Comparison of ENCODE assay signal across 8 mouse cellular contexts in the genomic region with DNA sequence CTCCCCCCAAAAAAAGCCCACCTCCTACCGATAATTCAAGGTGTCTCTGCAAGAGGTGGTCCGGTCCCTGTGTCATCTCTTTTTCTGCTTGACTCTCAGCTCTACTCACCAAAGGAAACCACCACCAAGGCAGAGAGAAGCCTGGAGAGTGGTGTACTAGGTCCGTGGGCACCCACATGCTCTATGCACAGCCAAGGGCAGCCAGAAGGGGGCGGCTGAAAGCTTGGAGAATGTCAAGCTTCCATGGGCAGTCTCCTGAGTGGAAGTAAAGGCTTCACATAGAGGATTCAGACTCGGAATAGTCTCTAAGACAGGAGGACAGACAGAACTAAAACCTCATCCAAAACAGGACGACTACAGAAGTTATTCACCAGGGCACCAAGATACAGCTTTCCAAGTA. TPM values are rescaled to one million over a fixed set of nuclear protein-coding genes. Genes with fewer than 3 reads are reported as not detected.
DNase-seq lines count a peak whose midpoint lies in the region; ATAC-seq and TF ChIP-seq lines count a peak whose summit lies in the region.

No protein-coding gene starts in this region.

- no peaks in the 10 kb centered on the region for H3K9me3 ChIP-seq in hindbrain, embryonic 11.5 days (ENCODE audit: control insufficient read depth, low read length)
- no peaks in the 10 kb centered on the region for H3K9me3 ChIP-seq in hindbrain, embryonic 12.5 days (replicated peaks)
- H3K9me3 ChIP-seq in forebrain, embryonic 15.5 days = no peaks in the 10 kb centered on the region

- H3K27ac ChIP-seq in hindbrain, embryonic 11.5 days (ENCODE audit: low read depth, low read length) = no peak overlapping the region
- H3K27ac ChIP-seq in hindbrain, embryonic 12.5 days = no peak overlapping the region
- H3K27ac ChIP-seq in forebrain, embryonic 15.5 days (replicated peaks) = no peak overlapping the region

- ATAC-seq in hindbrain, embryonic 11.5 days (ENCODE audit: low FRiP score) = no peak
- no peak for ATAC-seq in hindbrain, embryonic 12.5 days (ENCODE audit: low FRiP score)
- no peak for ATAC-seq in Patski
- no peak for ATAC-seq in forebrain, embryonic 15.5 days (replicated peaks)

- H3K4me3 ChIP-seq in hindbrain, embryonic 11.5 days (ENCODE audit: low read depth, low read length) = no peak overlapping the region
- no peak overlapping the region for H3K4me3 ChIP-seq in hindbrain, embryonic 12.5 days
- H3K4me3 ChIP-seq in forebrain, embryonic 15.5 days = no peak overlapping the region

- in situ Hi-C loops in Patski (cut with MboI; ENCODE audit: low pct_unique_long_range_greater_than_20kb) = no loop called here

- 0 out of 2 replicates have a peak, but pooled peaks cover under 1% of the 10 kb centered on the region for H3K36me3 ChIP-seq in hindbrain, embryonic 11.5 days (ENCODE audit: control insufficient read depth, insufficient read depth, low read length)
- H3K36me3 ChIP-seq in hindbrain, embryonic 12.5 days = peaks cover 29% of the 10 kb centered on the region
- peaks cover 14% of the 10 kb centered on the region for H3K36me3 ChIP-seq in forebrain, embryonic 15.5 days

- CTCF ChIA-PET in Patski (lab: Charles Lee) = interaction anchor here (1.0 to 4.1 kb wide), 5 partner anchors 10 to 79 kb away, joined by 3 to 21 read pairs (median 4); partner anchors contain the start of genes Dpp8 and Hacd3

- POLR2A ChIA-PET in Patski (lab: Charles Lee) = interaction anchor here (0.6 kb wide), 2 partner anchors 17 to 176 kb away, joined by 3 to 10 read pairs; no protein-coding TSS in a partner anchor

- no peak overlapping the region for H3K4me2 ChIP-seq in hindbrain, embryonic 11.5 days (replicated peaks; ENCODE audit: low read depth, low read length)
- no peak overlapping the region for H3K4me2 ChIP-seq in hindbrain, embryonic 12.5 days (replicated peaks)
- H3K4me2 ChIP-seq in forebrain, embryonic 15.5 days (replicated peaks) = no peak overlapping the region

- no peak overlapping the region for H3K9ac ChIP-seq in hindbrain, embryonic 11.5 days (ENCODE audit: low read depth, low read length)
- no peak overlapping the region for H3K9ac ChIP-seq in hindbrain, embryonic 12.5 days
- no peak overlapping the region for H3K9ac ChIP-seq in forebrain, embryonic 15.5 days (replicated peaks)

- peak; percentile 74 for TF ChIP-seq CTCF in Patski (IDR thresholded peaks at IDR 0.05)

- H3K27me3 ChIP-seq in hindbrain, embryonic 11.5 days (ENCODE audit: control insufficient read depth, insufficient read depth, low read length) = no peaks in the 10 kb centered on the region
- H3K27me3 ChIP-seq in hindbrain, embryonic 12.5 days = no peaks in the 10 kb centered on the region
- no peaks in the 10 kb centered on the region for H3K27me3 ChIP-seq in Patski
- H3K27me3 ChIP-seq in forebrain, embryonic 15.5 days = no peaks in the 10 kb centered on the region

- WGBS in hindbrain, embryonic 11.5 days = 61% methylated on average over 6 of the region's 6 CpGs
- 60% methylated on average over 6 of the region's 6 CpGs for WGBS in hindbrain, embryonic 12.5 days
- 54% methylated on average over 6 of the region's 6 CpGs for WGBS in forebrain, embryonic 15.5 days

- H3K4me1 ChIP-seq in hindbrain, embryonic 11.5 days (replicated peaks; ENCODE audit: control insufficient read depth, insufficient read depth, low read length) = no peaks in the 10 kb centered on the region
- peaks cover 11% of the 10 kb centered on the region for H3K4me1 ChIP-seq in hindbrain, embryonic 12.5 days
- H3K4me1 ChIP-seq in forebrain, embryonic 15.5 days = peaks cover 11% of the 10 kb centered on the region

- DNase-seq in hindbrain, embryonic 11.5 days (ENCODE audit: low spot score) = peak; percentile 22
- peak; percentile 49 for DNase-seq in 416B (ENCODE audit: low read depth)
- DNase-seq in Patski (ENCODE audit: low read depth, low spot score) = no peak
- peak; percentile 73 for DNase-seq in induced T-regulatory cell, adult 2 months (ENCODE audit: low read depth)
- peak; percentile 70 for DNase-seq in testis, postnatal 10 days (ENCODE audit: low spot score)
- DNase-seq in frontal cortex, adult 2 months (ENCODE audit: extremely low spot score in 1 of 2, low spot score in 1 of 2) = no peak

RNA-seq across cellular contexts. Expression of gene Hacd3, which starts 10.2 kb away (rescaled TPM):
- 114 and 127 TPM in 2 replicates for polyA plus RNA-seq in hindbrain, embryonic 11.5 days (2014; fragmentation: Nextera tagmentation; extraction: Ambion mirVana)
- polyA plus RNA-seq in hindbrain, embryonic 12.5 days (2016; fragmentation: Nextera tagmentation; extraction: Ambion mirVana) = 152 TPM in 2 replicates
- 121 TPM for polyA plus RNA-seq in Patski (2021)
- 182 and 194 TPM in 2 replicates for polyA plus RNA-seq in forebrain, embryonic 15.5 days (2015; fragmentation: Nextera tagmentation; extraction: Ambion mirVana)
- polyA plus RNA-seq in frontal cortex, adult 2 months (2012; rRNA removed) = 140 and 153 TPM in 2 replicates

RNA-seq across cellular contexts. Expression of gene Dpp8, which starts 20.9 kb away (rescaled TPM):
- polyA plus RNA-seq in hindbrain, embryonic 11.5 days (2014; fragmentation: Nextera tagmentation; extraction: Ambion mirVana) = 34.4 and 35.4 TPM in 2 replicates
- 56.8 and 59.2 TPM in 2 replicates for polyA plus RNA-seq in hindbrain, embryonic 12.5 days (2016; fragmentation: Nextera tagmentation; extraction: Ambion mirVana)
- 72.5 TPM for polyA plus RNA-seq in Patski (2021)
- 42.5 and 44.5 TPM in 2 replicates for polyA plus RNA-seq in forebrain, embryonic 15.5 days (2015; fragmentation: Nextera tagmentation; extraction: Ambion mirVana)
- 73.5 and 76.7 TPM in 2 replicates for polyA plus RNA-seq in frontal cortex, adult 2 months (2012; rRNA removed)

RNA-seq across cellular contexts. Expression of gene Ints14, which starts 50.6 kb away (rescaled TPM):
- 68.2 and 72.0 TPM in 2 replicates for polyA plus RNA-seq in hindbrain, embryonic 11.5 days (2014; fragmentation: Nextera tagmentation; extraction: Ambion mirVana)
- polyA plus RNA-seq in hindbrain, embryonic 12.5 days (2016; fragmentation: Nextera tagmentation; extraction: Ambion mirVana) = 49.6 and 58.6 TPM in 2 replicates
- polyA plus RNA-seq in Patski (2021) = 31.4 TPM
- 45.0 and 45.6 TPM in 2 replicates for polyA plus RNA-seq in forebrain, embryonic 15.5 days (2015; fragmentation: Nextera tagmentation; extraction: Ambion mirVana)
- 19.2 and 20.4 TPM in 2 replicates for polyA plus RNA-seq in frontal cortex, adult 2 months (2012; rRNA removed)

RNA-seq across cellular contexts. Expression of gene Slc24a1, which starts 59.9 kb away (rescaled TPM):
- 0.11 TPM in 1 of 2 replicates, not detected in the other for polyA plus RNA-seq in hindbrain, embryonic 11.5 days (2014; fragmentation: Nextera tagmentation; extraction: Ambion mirVana)
- 0.05 and 0.07 TPM in 2 replicates for polyA plus RNA-seq in hindbrain, embryonic 12.5 days (2016; fragmentation: Nextera tagmentation; extraction: Ambion mirVana)
- 0.03 TPM for polyA plus RNA-seq in Patski (2021)
- polyA plus RNA-seq in forebrain, embryonic 15.5 days (2015; fragmentation: Nextera tagmentation; extraction: Ambion mirVana) = 0.04 and 0.10 TPM in 2 replicates
- polyA plus RNA-seq in frontal cortex, adult 2 months (2012; rRNA removed) = 0.08 and 0.14 TPM in 2 replicates

Comparison
In these comparisons a context has a peak if more than half of its experiments do, and no peak if none do; other contexts are left out.
1. DNase-seq: peak in hindbrain, embryonic 11.5 days (single experiment), 416B (single experiment), induced T-regulatory cell, adult 2 months (single experiment) and testis, postnatal 10 days (single experiment); none in Patski (single experiment) and frontal cortex, adult 2 months (0 of 2).